8 mouse cellular contexts compared by ENCODE assay signal in genomic region chrX:12587192-12587957, GRCm38 (mm10). TPM values are rescaled to one million over a fixed set of nuclear protein-coding genes. Genes with fewer than 3 reads are reported as not detected.
A peak's percentile ranks its signal among the peaks of the same experiment; 100 is the strongest.
DNase-seq lines count a peak whose midpoint lies in the region; ATAC-seq lines count a peak whose summit lies in the region.

TSS of gene Atp6ap2 (plus strand) at chrX:12587801.

- peak within 1 kb of the TSS; percentile 90 for H3K9ac ChIP-seq in heart, embryonic 13.5 days
- H3K9ac ChIP-seq in liver, embryonic 12.5 days, result peak within 1 kb of the TSS; percentile 89
- H3K9ac ChIP-seq in stomach, embryonic 15.5 days, result peak within 1 kb of the TSS; percentile 73

- H3K4me3 ChIP-seq in brown adipose tissue, adult 24 weeks (ENCODE audit: insufficient read depth, low read depth, low read length), result peak within 1 kb of the TSS; percentile 86
- peak within 1 kb of the TSS; percentile 75 for H3K4me3 ChIP-seq in heart, embryonic 13.5 days
- peak within 1 kb of the TSS; percentile 76 for H3K4me3 ChIP-seq in liver, embryonic 12.5 days
- H3K4me3 ChIP-seq in stomach, embryonic 15.5 days (replicated peaks), result peak within 1 kb of the TSS; percentile 68

- peak; percentile 98 for ATAC-seq in heart, embryonic 13.5 days (ENCODE audit: extremely low read depth, insufficient number of reproducible peaks, low FRiP score, low TSS enrichment)
- peak; percentile 99 for ATAC-seq in liver, embryonic 12.5 days
- ATAC-seq in stomach, embryonic 15.5 days (ENCODE audit: insufficient read depth, low FRiP score, low read depth), result peak; percentile 99

- H3K36me3 ChIP-seq in heart, embryonic 13.5 days, result no peaks in the 10 kb centered on the region
- H3K36me3 ChIP-seq in liver, embryonic 12.5 days, result no peaks in the 10 kb centered on the region
- no peaks in the 10 kb centered on the region for H3K36me3 ChIP-seq in stomach, embryonic 15.5 days

- peak within 1 kb of the TSS; percentile 78 for H3K27ac ChIP-seq in brown adipose tissue, adult 24 weeks (replicated peaks; ENCODE audit: low read depth, low read length)
- peak within 1 kb of the TSS; percentile 78 for H3K27ac ChIP-seq in heart, embryonic 13.5 days (replicated peaks)
- peak within 1 kb of the TSS; percentile 83 for H3K27ac ChIP-seq in liver, embryonic 12.5 days
- peak within 1 kb of the TSS; percentile 74 for H3K27ac ChIP-seq in stomach, embryonic 15.5 days

- WGBS in heart, embryonic 13.5 days, result 9% methylated on average over 49 of the region's 49 CpGs
- WGBS in liver, embryonic 12.5 days (ENCODE audit: insufficient replicate concordance), result 15% methylated on average over 47 of the region's 49 CpGs
- 15% methylated on average over 49 of the region's 49 CpGs for WGBS in stomach, embryonic 15.5 days

- H3K4me2 ChIP-seq in heart, embryonic 13.5 days, result peak within 1 kb of the TSS; percentile 70
- peak within 1 kb of the TSS; percentile 68 for H3K4me2 ChIP-seq in liver, embryonic 12.5 days
- peak within 1 kb of the TSS; percentile 45 for H3K4me2 ChIP-seq in stomach, embryonic 15.5 days

- DNase-seq in CD4-positive, CD25-positive, alpha-beta regulatory T cell, adult 2 months (ENCODE audit: low read depth, low spot score), result peak; percentile 97
- peak; percentile 55 for DNase-seq in fat pad, adult 2 months (ENCODE audit: extremely low read depth, low read depth, low spot score)
- peak; percentile 94 for DNase-seq in kidney, postnatal 10 days
- peak; percentile 92 to 94 for DNase-seq in natural killer cell, adult 2 months (ENCODE audit: low spot score in 2 of 2)

- H3K9me3 ChIP-seq in heart, embryonic 13.5 days, result no peaks in the 10 kb centered on the region
- H3K9me3 ChIP-seq in liver, embryonic 12.5 days (replicated peaks), result no peaks in the 10 kb centered on the region
- no peaks in the 10 kb centered on the region for H3K9me3 ChIP-seq in stomach, embryonic 15.5 days

- H3K4me1 ChIP-seq in brown adipose tissue, adult 24 weeks (ENCODE audit: control insufficient read depth, insufficient read depth, insufficient read length, low read length), result no peaks in the 10 kb centered on the region
- H3K4me1 ChIP-seq in heart, embryonic 13.5 days, result no peaks in the 10 kb centered on the region; the same call in 1 of the 2 replicates
- peaks cover 20% of the 10 kb centered on the region for H3K4me1 ChIP-seq in liver, embryonic 12.5 days
- H3K4me1 ChIP-seq in stomach, embryonic 15.5 days, result no peaks in the 10 kb centered on the region

- peaks cover 25% of the 10 kb centered on the region for H3K27me3 ChIP-seq in heart, embryonic 13.5 days (replicated peaks)
- peaks cover 8% of the 10 kb centered on the region; the same call in 1 of the 2 replicates for H3K27me3 ChIP-seq in liver, embryonic 12.5 days (replicated peaks)
- H3K27me3 ChIP-seq in stomach, embryonic 15.5 days (replicated peaks), result no peaks in the 10 kb centered on the region; the same call in 1 of the 2 replicates

RNA-seq across cellular contexts. Expression of gene Atp6ap2, which starts in this region (rescaled TPM):
- polyA plus RNA-seq in brown adipose tissue, adult 24 weeks (2012; ENCODE audit: insufficient read depth, insufficient read length, missing spikeins), result 23.3 and 29.1 TPM in 2 replicates
- 53.6 and 64.5 TPM in 2 replicates for polyA plus RNA-seq in heart, embryonic 13.5 days (2015; fragmentation: Nextera tagmentation; extraction: Ambion mirVana)
- 56.7 and 56.8 TPM in 2 replicates for polyA plus RNA-seq in liver, embryonic 12.5 days (2016; fragmentation: Nextera tagmentation; extraction: Ambion mirVana)
- polyA plus RNA-seq in stomach, embryonic 15.5 days (2015; fragmentation: Nextera tagmentation; extraction: Ambion mirVana), result 116 and 124 TPM in 2 replicates

Comparison
In these comparisons a context has a peak if more than half of its experiments do, and no peak if none do; other contexts are left out.
1. Peak in every context shown above with its lines: DNase-seq, ATAC-seq, H3K4me3 ChIP-seq and H3K27ac ChIP-seq.